Mouse (Mus musculus): ENCODE data around the gene Surf1.

DNA sequence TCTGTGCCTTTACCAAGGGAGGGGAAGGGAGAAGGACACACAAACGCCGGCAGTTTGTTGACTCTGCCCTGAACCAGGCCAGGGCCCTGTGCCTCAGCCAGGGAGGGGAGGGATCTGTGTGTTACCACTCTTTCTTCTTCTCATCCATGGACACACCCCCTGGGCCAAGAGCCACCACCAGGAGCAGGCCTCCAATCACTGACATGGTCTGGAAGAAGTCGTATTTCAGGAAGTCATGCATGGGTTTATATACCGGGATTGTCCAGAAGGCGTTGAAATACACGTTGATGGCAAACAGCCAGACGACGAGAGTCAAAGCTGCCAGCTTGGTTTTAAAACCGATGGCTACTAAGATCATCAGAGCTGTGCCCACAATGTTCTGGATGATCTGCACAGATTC, 5.5 kb upstream of the Surf1 start:
- TF ChIP-seq CHD2 (IDR thresholded peaks at IDR 0.05; ENCODE audit: low read depth, low read length) (no peak), MAFK (IDR thresholded peaks at IDR 0.05; ENCODE audit: insufficient read depth, low read depth, low read length) (no peak), ZC3H11A (IDR thresholded peaks at IDR 0.05; ENCODE audit: borderline replicate concordance, low read depth, low read length) (no peak), HCFC1 (IDR thresholded peaks at IDR 0.05; ENCODE audit: borderline replicate concordance, insufficient read depth, low read length) (no peak)

Measured in ES-E14 (cell line).